Mouse (Mus musculus) ES-E14 (cell line): ENCODE measurements around the gene Arhgap1. TPM values are rescaled to one million over a fixed set of nuclear protein-coding genes. Genes with fewer than 3 reads are reported as not detected.
A peak's percentile ranks its signal among the peaks of the same experiment; 100 is the strongest.
"Not testable (repeated sequence)": the region's sequence is repeated elsewhere in the genome, so short reads cannot be mapped to it uniquely, and the experiment has no call there.

Source experiments
- DNase-seq: peaks from one replicate; pipeline ENCODE4 v3.0.0-alpha.2; 2013; ENCODE audit warnings: low read depth, low spot score
- H3K27ac ChIP-seq: 2 replicates; pipeline ENCODE4 v1.5.1; 2012; ENCODE audit warnings: low read depth, mild to moderate bottlenecking, low read length, moderate library complexity, mixed read lengths; ENCODE audit not compliant: poor library complexity, insufficient read depth, severe bottlenecking
- H3K36me3 ChIP-seq: 2 replicates; pipeline ENCODE4 v1.6.1; 2012; ENCODE audit warnings: mild to moderate bottlenecking, low read length, moderate library complexity, mixed read lengths; ENCODE audit not compliant: control insufficient read depth, poor library complexity, insufficient read depth, severe bottlenecking
- H3K4me1 ChIP-seq, 2 experiments: fragments of 150-350 bp in 1 of 2; sonication (generic) in 1 of 2; 2 replicates each; pipeline ENCODE4 v1.6.1; 2012; ENCODE audit warnings: low read length in 2 of 2, mild to moderate bottlenecking in 1 of 2, mixed read lengths in 1 of 2; ENCODE audit not compliant: control insufficient read depth in 2 of 2, insufficient read depth in 2 of 2, poor library complexity in 1 of 2
- H3K4me3 ChIP-seq, 2 experiments: fragments of 150-350 bp in 1 of 2; sonication (generic) in 1 of 2; 2 replicates each; pipeline ENCODE4 v1.5.1; 2012; ENCODE audit warnings: low read length in 2 of 2, low read depth in 1 of 2, mild to moderate bottlenecking in 1 of 2, mixed read lengths in 1 of 2; ENCODE audit not compliant: insufficient read depth in 1 of 2, poor library complexity in 1 of 2, severe bottlenecking in 1 of 2
- H3K9ac ChIP-seq: 2 replicates; pipeline ENCODE4 v1.6.1; 2012; ENCODE audit warnings: low read depth, mild to moderate bottlenecking, low read length, mixed read lengths; ENCODE audit not compliant: poor library complexity, insufficient read depth, severe bottlenecking
- H3K9me3 ChIP-seq: fragments of 150-350 bp; sonication (generic); 2 replicates; pipeline ENCODE4 v1.6.1; 2012; ENCODE audit warnings: low read depth, mild to moderate bottlenecking, low read length; ENCODE audit not compliant: control insufficient read depth, insufficient read depth
- CHD2 ChIP-seq: IDR thresholded peaks from 2 replicates; pipeline ENCODE4 v1.6.1; 2014; ENCODE audit warnings: mild to moderate bottlenecking, low read depth, low read length, inconsistent platforms
- HCFC1 ChIP-seq: IDR thresholded peaks from 2 replicates; pipeline ENCODE4 v1.6.1; 2012; ENCODE audit warnings: low read length, inconsistent platforms, borderline replicate concordance; ENCODE audit not compliant: insufficient read depth
- MAFK ChIP-seq: IDR thresholded peaks from 2 replicates; pipeline ENCODE4 v1.6.1; 2014; ENCODE audit warnings: mild to moderate bottlenecking, low read depth, low read length, inconsistent platforms; ENCODE audit not compliant: insufficient read depth
- ZC3H11A ChIP-seq: IDR thresholded peaks from 2 replicates; pipeline ENCODE4 v1.6.1; 2012; ENCODE audit warnings: low read depth, mild to moderate bottlenecking, inconsistent platforms, low read length, borderline replicate concordance
- ZNF384 ChIP-seq: IDR thresholded peaks from 2 replicates; pipeline ENCODE4 v1.6.1; 2012; ENCODE audit warnings: low read depth, low read length, inconsistent platforms
- in situ Hi-C, 2 experiments: fragments of 600-800 bp; cut with MboI; formaldehyde crosslinking; loops; one replicate each; pipeline ENCODE4 v1.15.1; 2025; ENCODE audit warnings: low sequenced_read_pairs in 2 of 2, inconsistent platforms in 1 of 2; ENCODE audit not compliant: unreplicated experiment in 2 of 2
- total RNA-seq: library from RNA; depleted of rRNA; stranded (reverse); fragments of 300-350 nt; gene quantifications from 2 replicates; pipeline ENCODE4 v1.2.3, GENCODE M21; 2012; rRNA removed

Arhgap1 gene
- 28.9 and 49.3 TPM in 2 replicates for total RNA-seq

- DNase-seq = peak; percentile 99
- TF ChIP-seq HCFC1 = peak; percentile 85
- 0 out of 2 replicates have a peak, but pooled peaks have one; percentile 30 for TF ChIP-seq ZNF384
- peak; percentile 62; the same call in 1 of the 2 replicates for TF ChIP-seq CHD2
- no peak for TF ChIP-seq MAFK
- peaks cover 34% of the 10 kb centered on the region for H3K36me3 ChIP-seq
- H3K27ac ChIP-seq = peak within 1 kb of the TSS; percentile 66
- in situ Hi-C loops = no loop called here
- no peaks in the 10 kb centered on the region; a peak in 1 of 4 replicates for H3K4me1 ChIP-seq
- no peaks in the 10 kb centered on the region for H3K9me3 ChIP-seq
- peak within 1 kb of the TSS; percentile 96 for H3K9ac ChIP-seq
- H3K4me3 ChIP-seq = peak within 1 kb of the TSS; percentile 85 to 89
These were observed at the start of gene Arhgap1, which contains the start of gene Zfp408 for GRCm38 (mm10) chr2:91649553-91650359. Gene Arhgap1, plus strand, starts transcription at chr2:91649860. Gene Zfp408, minus strand, starts transcription at chr2:91649791.

DNA sequence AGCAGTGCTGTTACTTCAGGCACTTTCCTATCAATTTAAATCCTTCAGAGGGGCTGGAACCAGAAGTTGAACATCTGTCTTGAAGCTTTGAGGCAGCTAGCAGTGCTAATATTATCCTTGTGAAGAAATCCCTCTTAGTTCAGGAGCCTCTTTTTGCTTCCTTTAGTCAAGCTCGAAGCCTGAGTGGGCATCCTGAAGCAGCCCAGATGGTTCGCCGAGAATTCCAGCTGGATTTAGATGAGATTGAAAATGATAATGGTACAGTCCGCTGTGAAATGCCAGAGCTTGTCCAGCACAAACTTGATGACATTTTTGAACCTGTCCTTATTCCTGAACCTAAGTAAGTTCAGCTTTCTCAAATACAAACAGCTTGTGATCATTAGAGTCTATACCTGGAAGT, 49.2 kb upstream of the Arhgap1 start:
- Histone ChIP-seq H3K27ac (no peak overlapping the region), H3K4me1 (no peaks in the 10 kb centered on the region), H3K9ac (no peak overlapping the region), H3K4me3 (no peak overlapping the region), H3K9me3 (no peaks in the 10 kb centered on the region), H3K36me3 (peaks cover 15% of the 10 kb centered on the region)
- TF ChIP-seq ZC3H11A (no peak), CHD2 (no peak), ZNF384 (no peak), HCFC1 (no peak), MAFK (no peak)
- in situ Hi-C loops = no loop called here
- no peak for DNase-seq

GRCm38 (mm10) chr2:91602389-91602788, 47.3 kb upstream of the Arhgap1 start:
- Histone ChIP-seq H3K4me3 (no peak overlapping the region), H3K9ac (no peak overlapping the region), H3K4me1 (no peaks in the 10 kb centered on the region), H3K27ac (no peak overlapping the region), H3K9me3 (no peaks in the 10 kb centered on the region; the same call in 1 of the 2 replicates), H3K36me3 (peaks cover 13% of the 10 kb centered on the region)
- DNase-seq = peak; percentile 6
- TF ChIP-seq ZNF384 (no peak), HCFC1 (no peak), CHD2 (no peak), ZC3H11A (no peak), MAFK (no peak)
- in situ Hi-C loops = no loop called here

DNA sequence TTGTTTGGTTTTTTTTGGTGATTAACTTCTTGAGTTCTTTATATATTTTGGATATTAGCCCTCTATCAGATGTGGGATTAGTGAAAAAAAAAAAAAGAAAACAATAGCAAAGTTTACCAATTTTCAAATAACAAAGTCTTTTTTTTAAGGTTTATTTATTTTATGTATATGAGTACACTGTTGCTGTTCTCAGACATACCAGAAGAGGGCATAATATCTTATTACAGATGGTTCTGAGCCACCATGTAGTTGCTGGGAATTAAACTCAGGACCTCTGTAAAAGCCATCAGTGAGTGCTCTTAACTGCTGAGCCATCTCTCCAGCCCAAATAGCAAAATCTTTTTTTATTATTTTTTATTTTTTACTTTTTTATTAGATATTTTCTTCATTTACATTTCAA, 40.3 kb upstream of the Arhgap1 start:
- not testable (repeated sequence) for H3K36me3 ChIP-seq
- DNase-seq = peak; percentile 17

DNA sequence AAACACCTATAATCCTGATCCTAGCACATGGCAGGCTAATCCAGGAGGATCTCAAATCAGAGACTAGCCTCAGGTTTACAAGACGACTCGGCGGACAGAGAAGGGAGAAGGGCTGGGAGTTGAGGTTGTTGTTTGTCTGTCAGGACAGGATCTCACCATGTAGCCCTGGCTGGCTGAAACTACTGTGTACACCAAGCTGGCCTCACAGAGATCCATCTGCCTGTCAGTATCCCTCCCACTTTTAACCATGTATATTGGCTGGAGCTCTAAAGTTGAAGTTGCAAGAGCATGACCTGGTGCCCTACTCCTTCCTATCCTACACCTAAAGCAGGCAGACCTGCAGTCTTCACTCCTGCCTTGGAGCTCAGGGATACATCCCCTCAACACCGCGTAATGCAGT, 27.3 kb upstream of the Arhgap1 start:
- Histone ChIP-seq H3K4me1 (no peaks in the 10 kb centered on the region), H3K9me3 (no peaks in the 10 kb centered on the region), H3K9ac (no peak overlapping the region), H3K36me3 (peaks cover 18% of the 10 kb centered on the region), H3K4me3 (no peak overlapping the region), H3K27ac (no peak overlapping the region)
- DNase-seq = no peak
- TF ChIP-seq MAFK = no peak
- no peak for TF ChIP-seq HCFC1
- TF ChIP-seq ZC3H11A = no peak
- TF ChIP-seq CHD2 = no peak
- no peak for TF ChIP-seq ZNF384
- in situ Hi-C loops = no loop called here

More for the DNA sequence above, 40.3 kb upstream of the Arhgap1 start:
- H3K4me1 ChIP-seq, in situ Hi-C loops, H3K9me3 ChIP-seq, H3K4me3 ChIP-seq, H3K27ac ChIP-seq, H3K9ac ChIP-seq: not testable (repeated sequence)

DNA sequence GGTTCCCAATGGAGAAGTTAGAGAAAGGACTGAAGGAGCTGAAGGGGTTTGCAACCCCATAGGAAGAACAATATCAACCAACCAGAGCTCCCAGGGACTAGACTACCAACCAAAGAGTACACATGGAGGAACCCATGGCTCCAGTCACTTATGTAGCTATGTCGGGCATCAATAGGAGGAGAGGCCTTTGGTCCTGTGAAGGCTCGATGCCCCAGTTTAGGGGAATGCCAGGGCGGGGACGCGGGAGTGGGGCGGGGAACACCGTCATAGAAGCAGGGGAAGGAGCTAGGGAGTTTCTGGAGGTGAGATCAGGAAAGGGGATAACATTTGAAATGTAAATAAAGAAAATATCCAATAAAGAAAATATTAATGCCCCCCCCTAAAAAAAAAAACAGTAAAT, 26.3 kb upstream of the Arhgap1 start:
- H3K36me3 ChIP-seq = peaks cover 16% of the 10 kb centered on the region
- in situ Hi-C loops, H3K9me3 ChIP-seq, DNase-seq, H3K4me1 ChIP-seq, H3K27ac ChIP-seq, H3K9ac ChIP-seq, H3K4me3 ChIP-seq: not testable (repeated sequence)
